Mouse (Mus musculus): ENCODE data around the gene Mfsd6. TPM values are rescaled to one million over a fixed set of nuclear protein-coding genes. Genes with fewer than 3 reads are reported as not detected.
"Not testable (repeated sequence)": the region's sequence is repeated elsewhere in the genome, so short reads cannot be mapped to it uniquely, and the experiment has no call there.

Gene Mfsd6
- polyA plus RNA-seq, 1 experiment: 9.2 TPM

DNA sequence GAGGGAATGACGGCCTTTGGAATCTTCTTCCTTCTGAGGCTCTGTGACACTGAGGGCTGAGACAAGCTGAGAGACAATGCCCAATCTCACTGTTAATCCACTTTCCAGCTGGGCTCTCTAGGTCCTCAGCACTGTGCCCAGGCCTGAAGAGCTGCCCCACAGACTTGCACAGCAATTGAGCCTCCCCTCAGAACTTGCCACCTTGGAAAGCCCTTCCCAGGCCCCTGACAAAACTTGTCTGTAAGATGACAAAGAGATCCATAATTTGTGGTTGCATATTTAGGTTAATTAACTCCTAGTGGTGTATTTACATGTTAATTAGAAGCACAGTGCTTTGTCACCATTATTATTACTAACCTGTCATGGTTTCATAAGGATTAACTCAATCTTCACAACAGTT is 12.8 kb downstream of the Mfsd6 start:
- no peaks in the 10 kb centered on the region for H3K4me1 ChIP-seq (replicated peaks; ENCODE audit: control insufficient read depth, insufficient read depth, low read length)
- DNase-seq: no peak
- TF ChIP-seq CTCF (IDR thresholded peaks at IDR 0.05; ENCODE audit: borderline replicate concordance, control insufficient read depth, extremely low read depth, insufficient read depth, low read length, poor library complexity): no peak
- TF ChIP-seq POLR2A (IDR thresholded peaks at IDR 0.05; ENCODE audit: control insufficient read depth, extremely low read depth, insufficient read depth, low read length, poor library complexity): no peak
- H3K27ac ChIP-seq (ENCODE audit: control insufficient read depth, insufficient read depth, low read length): no peak overlapping the region
- H3K27me3 ChIP-seq (ENCODE audit: control insufficient read depth, insufficient read depth, low read length): no peaks in the 10 kb centered on the region
- 100% methylated on average over 1 of the region's 1 CpGs for WGBS
- no peak overlapping the region for H3K4me3 ChIP-seq (ENCODE audit: control insufficient read depth, insufficient read depth, low read length)
- no peaks in the 10 kb centered on the region for H3K36me3 ChIP-seq (ENCODE audit: control insufficient read depth, insufficient read depth, low read length)

DNA sequence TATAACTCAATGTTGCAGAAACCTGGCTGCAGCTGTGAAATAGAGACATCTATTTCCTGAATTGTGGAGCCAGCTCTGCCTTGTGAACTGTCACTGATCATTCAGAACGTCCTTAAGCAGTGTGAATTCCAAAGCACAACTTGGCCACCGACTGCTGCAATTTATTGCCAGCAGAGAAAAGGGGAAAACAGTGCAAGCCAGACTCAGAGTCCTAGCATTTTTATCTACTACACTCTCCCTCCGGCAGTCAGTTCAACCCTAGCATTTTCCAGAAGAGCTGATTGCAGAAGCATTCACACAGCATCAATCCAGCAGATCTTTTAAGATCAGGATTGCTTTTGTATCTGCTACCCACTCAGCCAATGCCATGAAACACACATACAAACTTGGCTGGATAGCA is 13.2 kb downstream of the Mfsd6 start:
- DNase-seq: no peak
- Histone ChIP-seq H3K27ac (ENCODE audit: control insufficient read depth, insufficient read depth, low read length) (no peak overlapping the region), H3K4me1 (replicated peaks; ENCODE audit: control insufficient read depth, insufficient read depth, low read length) (no peaks in the 10 kb centered on the region), H3K4me3 (ENCODE audit: control insufficient read depth, insufficient read depth, low read length) (no peak overlapping the region), H3K27me3 (ENCODE audit: control insufficient read depth, insufficient read depth, low read length) (no peaks in the 10 kb centered on the region), H3K36me3 (ENCODE audit: control insufficient read depth, insufficient read depth, low read length) (no peaks in the 10 kb centered on the region)
- TF ChIP-seq POLR2A (IDR thresholded peaks at IDR 0.05; ENCODE audit: control insufficient read depth, extremely low read depth, insufficient read depth, low read length, poor library complexity): no peak
- no peak for TF ChIP-seq CTCF (IDR thresholded peaks at IDR 0.05; ENCODE audit: borderline replicate concordance, control insufficient read depth, extremely low read depth, insufficient read depth, low read length, poor library complexity)
- 74% methylated on average over 3 of the region's 3 CpGs for WGBS

DNA sequence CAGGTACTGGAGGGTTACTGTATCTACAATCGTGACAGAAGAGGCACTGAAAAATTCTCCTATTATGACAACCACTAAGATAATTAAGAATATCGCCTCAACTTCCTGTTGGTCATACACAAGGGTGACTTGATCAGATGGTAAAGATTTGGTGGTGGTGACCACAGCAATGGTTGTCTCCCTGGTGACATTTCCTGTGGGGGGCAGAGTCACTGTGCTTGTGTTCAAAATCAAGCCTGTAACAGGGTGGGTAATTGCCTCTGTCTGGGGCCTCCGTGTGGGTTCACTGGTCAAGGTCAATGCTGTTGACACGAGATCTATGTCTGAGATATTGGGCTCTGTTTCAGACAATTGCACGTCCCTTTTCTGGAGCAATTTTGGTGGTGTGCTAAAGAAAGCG is 18.5 kb downstream of the Mfsd6 start:
- Histone ChIP-seq H3K4me1 (replicated peaks; ENCODE audit: control insufficient read depth, insufficient read depth, low read length) (no peaks in the 10 kb centered on the region), H3K27ac (ENCODE audit: control insufficient read depth, insufficient read depth, low read length) (no peak overlapping the region), H3K4me3 (ENCODE audit: control insufficient read depth, insufficient read depth, low read length) (no peak overlapping the region), H3K36me3 (ENCODE audit: control insufficient read depth, insufficient read depth, low read length) (peaks cover 6% of the 10 kb centered on the region; the same call in 1 of the 2 replicates), H3K27me3 (ENCODE audit: control insufficient read depth, insufficient read depth, low read length) (no peaks in the 10 kb centered on the region)
- no peak for DNase-seq
- WGBS: 49% methylated on average over 6 of the region's 6 CpGs
- TF ChIP-seq POLR2A (IDR thresholded peaks at IDR 0.05; ENCODE audit: control insufficient read depth, extremely low read depth, insufficient read depth, low read length, poor library complexity): no peak
- TF ChIP-seq CTCF (IDR thresholded peaks at IDR 0.05; ENCODE audit: borderline replicate concordance, control insufficient read depth, extremely low read depth, insufficient read depth, low read length, poor library complexity): no peak

DNA sequence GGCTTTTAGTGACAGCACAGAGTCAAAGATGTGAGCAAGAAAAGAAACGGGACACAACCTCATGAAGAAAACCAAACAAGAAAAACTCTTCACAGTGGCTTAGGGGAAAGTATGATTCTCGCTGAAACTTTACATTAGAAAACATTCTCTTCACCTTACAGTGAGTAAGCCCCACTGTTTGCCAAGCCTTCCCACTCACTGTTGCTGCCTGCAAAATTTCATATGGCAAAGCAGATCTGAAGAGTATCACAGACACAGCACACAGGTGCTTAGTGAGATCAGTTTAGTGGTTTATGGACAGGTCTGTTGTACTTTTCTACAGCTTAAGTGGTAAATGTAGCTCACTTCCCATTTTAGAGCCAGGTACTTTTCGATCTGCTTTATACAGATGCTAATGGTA is 20.2 kb downstream of the Mfsd6 start:
- no peak for DNase-seq
- Histone ChIP-seq H3K4me1 (replicated peaks; ENCODE audit: control insufficient read depth, insufficient read depth, low read length) (no peaks in the 10 kb centered on the region), H3K4me3 (ENCODE audit: control insufficient read depth, insufficient read depth, low read length) (no peak overlapping the region), H3K27ac (ENCODE audit: control insufficient read depth, insufficient read depth, low read length) (no peak overlapping the region), H3K27me3 (ENCODE audit: control insufficient read depth, insufficient read depth, low read length) (no peaks in the 10 kb centered on the region), H3K36me3 (ENCODE audit: control insufficient read depth, insufficient read depth, low read length) (peaks cover 6% of the 10 kb centered on the region; the same call in 1 of the 2 replicates)
- WGBS: 93% methylated on average over 3 of the region's 3 CpGs
- TF ChIP-seq POLR2A (IDR thresholded peaks at IDR 0.05; ENCODE audit: control insufficient read depth, extremely low read depth, insufficient read depth, low read length, poor library complexity) (no peak), CTCF (IDR thresholded peaks at IDR 0.05; ENCODE audit: borderline replicate concordance, control insufficient read depth, extremely low read depth, insufficient read depth, low read length, poor library complexity) (no peak)

DNA sequence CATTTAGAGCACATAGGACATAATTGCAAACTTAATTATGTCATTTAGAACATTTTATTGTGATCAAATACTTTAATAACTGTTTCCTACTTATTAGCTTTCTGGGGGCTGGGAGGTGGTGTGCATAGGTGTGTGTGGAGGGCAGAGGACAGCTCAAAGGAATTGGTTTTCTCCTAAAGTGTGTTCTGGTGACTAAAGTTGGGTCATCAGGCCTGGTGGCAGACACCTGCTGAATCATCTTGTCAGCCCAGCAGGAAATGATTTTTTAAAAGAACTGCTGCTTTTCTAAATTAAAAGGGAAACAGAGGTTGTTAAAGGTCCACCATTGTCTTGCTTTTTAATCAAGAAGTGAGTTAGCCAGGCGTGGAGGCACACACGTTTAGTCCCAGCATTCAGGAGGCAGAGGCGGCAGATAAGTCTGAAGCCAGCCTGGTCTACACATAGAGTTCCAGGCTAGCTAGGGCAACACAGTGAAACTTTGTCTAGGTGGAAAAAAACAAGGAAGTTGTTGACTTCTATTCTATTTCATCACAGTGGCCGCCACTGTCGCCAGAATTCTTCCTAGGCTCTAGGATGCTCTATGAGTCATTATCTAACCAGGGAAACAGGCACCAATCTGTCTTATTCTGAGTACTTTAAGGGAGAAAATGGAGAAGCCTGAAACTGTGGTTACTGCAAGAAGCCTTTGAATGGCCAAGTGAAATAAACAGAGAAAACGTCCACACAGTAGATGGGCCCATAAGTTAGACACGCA is 24.3 kb downstream of the Mfsd6 start:
- Histone ChIP-seq H3K4me3 (ENCODE audit: control insufficient read depth, insufficient read depth, low read length) (no peak overlapping the region), H3K36me3 (ENCODE audit: control insufficient read depth, insufficient read depth, low read length) (no peaks in the 10 kb centered on the region), H3K4me1 (replicated peaks; ENCODE audit: control insufficient read depth, insufficient read depth, low read length) (no peaks in the 10 kb centered on the region), H3K27ac (ENCODE audit: control insufficient read depth, insufficient read depth, low read length) (no peak overlapping the region), H3K27me3 (ENCODE audit: control insufficient read depth, insufficient read depth, low read length) (no peaks in the 10 kb centered on the region)
- no peak for TF ChIP-seq CTCF (IDR thresholded peaks at IDR 0.05; ENCODE audit: borderline replicate concordance, control insufficient read depth, extremely low read depth, insufficient read depth, low read length, poor library complexity)
- no peak for TF ChIP-seq POLR2A (IDR thresholded peaks at IDR 0.05; ENCODE audit: control insufficient read depth, extremely low read depth, insufficient read depth, low read length, poor library complexity)
- 76% methylated on average over 7 of the region's 7 CpGs for WGBS
- DNase-seq: no peak

DNA sequence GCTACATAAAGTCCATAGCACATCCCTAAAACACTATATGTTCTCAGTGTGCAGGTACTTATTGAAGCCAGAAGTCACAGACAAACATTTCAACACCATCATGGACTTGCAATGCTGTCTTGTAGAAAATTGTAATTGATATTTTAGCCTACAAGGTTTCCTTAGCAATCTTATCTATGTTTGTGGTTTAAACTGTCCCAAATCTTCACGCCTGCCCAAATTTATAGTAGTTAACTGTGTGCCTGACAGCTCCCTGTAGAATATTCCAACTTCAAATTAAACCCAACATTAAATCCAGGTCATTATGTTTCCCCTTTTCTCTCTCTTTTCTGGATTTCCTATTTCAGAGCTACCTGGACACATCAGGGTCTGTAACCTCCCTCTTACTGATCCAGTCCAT is 25.3 kb downstream of the Mfsd6 start:
- Histone ChIP-seq H3K4me1 (replicated peaks; ENCODE audit: control insufficient read depth, insufficient read depth, low read length) (no peaks in the 10 kb centered on the region), H3K36me3 (ENCODE audit: control insufficient read depth, insufficient read depth, low read length) (no peaks in the 10 kb centered on the region), H3K4me3 (ENCODE audit: control insufficient read depth, insufficient read depth, low read length) (no peak overlapping the region), H3K27ac (ENCODE audit: control insufficient read depth, insufficient read depth, low read length) (no peak overlapping the region), H3K27me3 (ENCODE audit: control insufficient read depth, insufficient read depth, low read length) (no peaks in the 10 kb centered on the region)
- WGBS: 89% methylated on average over 1 of the region's 1 CpGs
- TF ChIP-seq POLR2A (IDR thresholded peaks at IDR 0.05; ENCODE audit: control insufficient read depth, extremely low read depth, insufficient read depth, low read length, poor library complexity) (no peak), CTCF (IDR thresholded peaks at IDR 0.05; ENCODE audit: borderline replicate concordance, control insufficient read depth, extremely low read depth, insufficient read depth, low read length, poor library complexity) (no peak)
- DNase-seq: no peak

DNA sequence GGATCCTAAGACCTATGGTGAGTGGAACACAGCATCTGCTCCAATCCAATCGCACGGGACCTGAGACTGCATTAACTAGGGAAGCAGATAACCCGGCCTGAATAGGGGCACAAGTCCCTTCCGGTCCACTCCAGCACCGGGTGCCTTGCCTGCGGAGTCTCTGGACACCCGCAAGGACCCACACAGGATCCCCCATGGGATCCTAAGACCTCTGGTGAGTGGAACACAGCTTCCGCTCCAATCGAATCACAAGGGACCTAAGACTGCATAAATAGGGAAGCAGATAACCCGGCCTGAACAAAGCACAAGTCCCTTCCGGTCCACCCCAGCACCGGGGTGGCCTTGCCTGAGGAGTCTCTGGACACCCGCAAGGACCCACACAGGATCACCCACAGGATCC is 32.8 kb downstream of the Mfsd6 start:
- H3K4me3 ChIP-seq (ENCODE audit: control insufficient read depth, insufficient read depth, low read length); H3K27me3 ChIP-seq (ENCODE audit: control insufficient read depth, insufficient read depth, low read length); DNase-seq; H3K27ac ChIP-seq (ENCODE audit: control insufficient read depth, insufficient read depth, low read length); H3K36me3 ChIP-seq (ENCODE audit: control insufficient read depth, insufficient read depth, low read length); H3K4me1 ChIP-seq (replicated peaks; ENCODE audit: control insufficient read depth, insufficient read depth, low read length): not testable (repeated sequence)
- 93% methylated on average over 13 of the region's 13 CpGs for WGBS
